Comparison of ENCODE assay signal across 10 mouse cellular contexts in the genomic region with DNA sequence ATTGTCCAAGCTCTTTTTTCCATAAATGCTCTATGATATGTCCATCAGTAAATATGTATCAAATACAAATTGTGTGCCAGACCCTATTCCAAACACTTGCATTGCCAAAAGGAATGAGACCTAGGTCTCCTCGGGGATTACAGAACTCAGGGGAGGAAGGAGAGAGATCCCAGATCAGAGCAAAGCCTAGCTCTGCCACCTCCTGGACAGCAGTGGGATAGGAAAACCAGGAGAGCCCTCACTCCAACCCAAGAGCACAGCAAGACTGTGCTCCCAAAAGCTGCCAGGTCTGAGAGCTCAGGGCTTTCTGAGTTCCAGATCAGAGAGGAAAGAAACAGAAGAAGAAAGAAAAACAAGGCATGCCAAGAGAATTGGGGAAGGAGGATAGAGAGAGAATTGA. TPM values are rescaled to one million over a fixed set of nuclear protein-coding genes. Genes with fewer than 3 reads are reported as not detected.
DNase-seq lines count a peak whose midpoint lies in the region; ATAC-seq and TF ChIP-seq lines count a peak whose summit lies in the region.
"Had no signal": no experiment of that assay in that cellular context is flagged by ENCODE, and none has a peak within 500 bp of the region (broad histone marks: within the 10 kb centered on the region; RNA-seq: fewer than 3 reads in every experiment).

No protein-coding gene starts in this region.

- no peak for TF ChIP-seq EP300 in liver, embryonic 14.5 days (IDR thresholded peaks at IDR 0.05; ENCODE audit: low read depth)
- TF ChIP-seq EP300 in lung, postnatal 0 days (IDR thresholded peaks at IDR 0.05): no peak

- no peak overlapping the region for H3K4me3 ChIP-seq in forebrain, embryonic 14.5 days (ENCODE audit: low read depth, low read length)
- no peak overlapping the region for H3K4me3 ChIP-seq in forebrain, embryonic 11.5 days (ENCODE audit: low read depth, low read length)
- H3K4me3 ChIP-seq in liver, embryonic 14.5 days (ENCODE audit: insufficient read depth in 1 of 2, low read depth in 2 of 2, low read length in 2 of 2): no peak overlapping the region
- no peak overlapping the region for H3K4me3 ChIP-seq in lung, postnatal 0 days (ENCODE audit: low read depth, low read length)

- TF ChIP-seq CTCF in liver, embryonic 14.5 days (IDR thresholded peaks at IDR 0.05; ENCODE audit: low read depth): peak; percentile 53
- peak; percentile 72 for TF ChIP-seq CTCF in lung, postnatal 0 days (IDR thresholded peaks at IDR 0.05)

- no peaks in the 10 kb centered on the region for H3K27me3 ChIP-seq in forebrain, embryonic 14.5 days (replicated peaks; ENCODE audit: control insufficient read depth, insufficient read depth, low read length)
- no peaks in the 10 kb centered on the region for H3K27me3 ChIP-seq in forebrain, embryonic 11.5 days (ENCODE audit: control insufficient read depth, insufficient read depth, low read length)
- H3K27me3 ChIP-seq in liver, embryonic 14.5 days (ENCODE audit: control insufficient read depth, insufficient read depth, low read length): no peaks in the 10 kb centered on the region
- no peaks in the 10 kb centered on the region for H3K27me3 ChIP-seq in lung, postnatal 0 days (replicated peaks; ENCODE audit: insufficient read depth, low read length)

- DNase-seq in forebrain, embryonic 14.5 days (ENCODE audit: low spot score): peak; percentile 33
- no peak for DNase-seq in forebrain, embryonic 11.5 days (ENCODE audit: low spot score)
- DNase-seq in liver, embryonic 14.5 days (ENCODE audit: low read depth in 3 of 3, low spot score in 3 of 3): no peak
- DNase-seq in liver (no peak), adipocyte (ENCODE audit: low spot score) (peak; percentile 70)
- peak; percentile 52 for DNase-seq in lung, postnatal 0 days (ENCODE audit: low spot score)
- DNase-seq in ovary, postnatal 10 days (ENCODE audit: low spot score): no peak

- 12% methylated on average over 1 of the region's 1 CpGs for WGBS in forebrain, embryonic 14.5 days
- WGBS in forebrain, embryonic 11.5 days: 24% methylated on average over 1 of the region's 1 CpGs
- 15% methylated on average over 1 of the region's 1 CpGs for WGBS in liver, embryonic 14.5 days (ENCODE audit: insufficient replicate concordance)
- 4% methylated on average over 1 of the region's 1 CpGs for WGBS in lung, postnatal 0 days

- H3K4me2 ChIP-seq in forebrain, embryonic 14.5 days (ENCODE audit: low read length): no peak overlapping the region
- H3K4me2 ChIP-seq in forebrain, embryonic 11.5 days (ENCODE audit: low read depth, low read length, severe bottlenecking): no peak overlapping the region
- H3K4me2 ChIP-seq in liver, embryonic 14.5 days (ENCODE audit: low read depth): no peak overlapping the region
- no peak overlapping the region for H3K4me2 ChIP-seq in lung, postnatal 0 days (replicated peaks; ENCODE audit: low read depth, low read length)

- no peaks in the 10 kb centered on the region for H3K36me3 ChIP-seq in forebrain, embryonic 14.5 days (ENCODE audit: control insufficient read depth, insufficient read depth, low read length)
- H3K36me3 ChIP-seq in forebrain, embryonic 11.5 days (ENCODE audit: control insufficient read depth, insufficient read depth, low read length): no peaks in the 10 kb centered on the region
- no peaks in the 10 kb centered on the region for H3K36me3 ChIP-seq in liver, embryonic 14.5 days (replicated peaks; ENCODE audit: control insufficient read depth, insufficient read depth, low read depth)
- no peaks in the 10 kb centered on the region for H3K36me3 ChIP-seq in lung, postnatal 0 days (ENCODE audit: insufficient read depth, low read length)
- H3K36me3 ChIP-seq: G1E had no signal

- ATAC-seq in forebrain, embryonic 14.5 days: no peak
- no peak for ATAC-seq in forebrain, embryonic 11.5 days (replicated peaks; ENCODE audit: low FRiP score)
- no peak for ATAC-seq in liver, embryonic 14.5 days (ENCODE audit: insufficient read depth)
- peak; percentile 58; the same call in 1 of the 2 replicates for ATAC-seq in lung, postnatal 0 days
- ATAC-seq in erythroid progenitor cell, adult 5-6 weeks (replicated peaks; ENCODE audit: low FRiP score, poor library complexity, severe bottlenecking): no peak

- no peak overlapping the region for H3K9ac ChIP-seq in forebrain, embryonic 14.5 days (ENCODE audit: low read length)
- H3K9ac ChIP-seq in forebrain, embryonic 11.5 days (ENCODE audit: low read length): no peak overlapping the region
- H3K9ac ChIP-seq in liver, embryonic 14.5 days (replicated peaks): no peak overlapping the region
- no peak overlapping the region for H3K9ac ChIP-seq in lung, postnatal 0 days (replicated peaks; ENCODE audit: low read depth)

- no peaks in the 10 kb centered on the region for H3K4me1 ChIP-seq in forebrain, embryonic 14.5 days (ENCODE audit: control insufficient read depth, insufficient read depth, low read length)
- no peaks in the 10 kb centered on the region for H3K4me1 ChIP-seq in forebrain, embryonic 11.5 days (replicated peaks; ENCODE audit: control insufficient read depth, insufficient read depth, low read length)
- no peaks in the 10 kb centered on the region for H3K4me1 ChIP-seq in liver, embryonic 14.5 days (replicated peaks; ENCODE audit: control insufficient read depth in 2 of 2, insufficient read depth in 2 of 2, low read length in 1 of 2)
- no peaks in the 10 kb centered on the region for H3K4me1 ChIP-seq in lung, postnatal 0 days (ENCODE audit: insufficient read depth, low read depth, low read length)

- H3K9me3 ChIP-seq in forebrain, embryonic 14.5 days (replicated peaks; ENCODE audit: control insufficient read depth, low read length): no peaks in the 10 kb centered on the region
- H3K9me3 ChIP-seq in forebrain, embryonic 11.5 days (ENCODE audit: control insufficient read depth, low read length): no peaks in the 10 kb centered on the region
- H3K9me3 ChIP-seq in liver, embryonic 14.5 days (ENCODE audit: control insufficient read depth, low read length): no peaks in the 10 kb centered on the region
- no peaks in the 10 kb centered on the region for H3K9me3 ChIP-seq in lung, postnatal 0 days (ENCODE audit: low read length)
- H3K9me3 ChIP-seq: G1E had no signal

- H3K27ac ChIP-seq in forebrain, embryonic 14.5 days (ENCODE audit: low read depth, low read length): no peak overlapping the region
- H3K27ac ChIP-seq in forebrain, embryonic 11.5 days (ENCODE audit: low read depth, low read length): no peak overlapping the region
- H3K27ac ChIP-seq in liver, embryonic 14.5 days: no peak overlapping the region
- no peak overlapping the region for H3K27ac ChIP-seq in lung, postnatal 0 days (ENCODE audit: low read length)

RNA-seq across cellular contexts. Expression of a gene that starts 1.2 kb away (rescaled TPM):
- not detected in 2 replicates for polyA plus RNA-seq in forebrain, embryonic 14.5 days (2014; fragmentation: Nextera tagmentation; extraction: Ambion mirVana)
- not detected in 2 replicates for polyA plus RNA-seq in forebrain, embryonic 11.5 days (2014; fragmentation: Nextera tagmentation; extraction: Ambion mirVana)
- not detected in 2 replicates for polyA plus RNA-seq in liver, embryonic 14.5 days (2012; rRNA removed)
- polyA plus RNA-seq in liver, embryonic 14.5 days (2014; fragmentation: Nextera tagmentation; extraction: Ambion mirVana): not detected in 2 replicates
- polyA plus RNA-seq in lung, postnatal 0 days (2015; fragmentation: Nextera tagmentation; extraction: Ambion mirVana): not detected in 2 replicates
- total RNA-seq in erythroid progenitor cell, adult 5-6 weeks (2015; ENCODE audit: low replicate concordance): not detected in 2 replicates
- total RNA-seq in erythroid progenitor cell, adult 5-6 weeks (2017; ENCODE audit: low replicate concordance): not detected in 2 replicates
- polyA plus RNA-seq: G1E; neural tube, embryonic 14.5 days had no signal

RNA-seq across cellular contexts. Expression of a gene that starts 21.1 kb away (rescaled TPM):
- polyA plus RNA-seq in forebrain, embryonic 14.5 days (2014; fragmentation: Nextera tagmentation; extraction: Ambion mirVana): 143 and 145 TPM in 2 replicates
- 90.6 and 92.5 TPM in 2 replicates for polyA plus RNA-seq in forebrain, embryonic 11.5 days (2014; fragmentation: Nextera tagmentation; extraction: Ambion mirVana)
- polyA plus RNA-seq in liver, embryonic 14.5 days (2012; rRNA removed): 15.0 and 19.3 TPM in 2 replicates
- 15.2 and 16.9 TPM in 2 replicates for polyA plus RNA-seq in liver, embryonic 14.5 days (2014; fragmentation: Nextera tagmentation; extraction: Ambion mirVana)
- 74.0 and 75.7 TPM in 2 replicates for polyA plus RNA-seq in lung, postnatal 0 days (2015; fragmentation: Nextera tagmentation; extraction: Ambion mirVana)
- total RNA-seq in erythroid progenitor cell, adult 5-6 weeks (2015; ENCODE audit: low replicate concordance): 15.1 and 22.2 TPM in 2 replicates
- total RNA-seq in erythroid progenitor cell, adult 5-6 weeks (2017; ENCODE audit: low replicate concordance): 15.9 and 24.0 TPM in 2 replicates

RNA-seq across cellular contexts. Expression of a gene that starts 22.9 kb away (rescaled TPM):
- 14.9 and 17.0 TPM in 2 replicates for polyA plus RNA-seq in forebrain, embryonic 14.5 days (2014; fragmentation: Nextera tagmentation; extraction: Ambion mirVana)
- polyA plus RNA-seq in forebrain, embryonic 11.5 days (2014; fragmentation: Nextera tagmentation; extraction: Ambion mirVana): 12.0 and 15.9 TPM in 2 replicates
- polyA plus RNA-seq in liver, embryonic 14.5 days (2012; rRNA removed): 3.6 and 4.1 TPM in 2 replicates
- polyA plus RNA-seq in liver, embryonic 14.5 days (2014; fragmentation: Nextera tagmentation; extraction: Ambion mirVana): 3.6 and 4.0 TPM in 2 replicates
- 5.6 and 6.7 TPM in 2 replicates for polyA plus RNA-seq in lung, postnatal 0 days (2015; fragmentation: Nextera tagmentation; extraction: Ambion mirVana)
- 27.7 and 32.8 TPM in 2 replicates for total RNA-seq in erythroid progenitor cell, adult 5-6 weeks (2015; ENCODE audit: low replicate concordance)
- 5.9 and 8.1 TPM in 2 replicates for total RNA-seq in erythroid progenitor cell, adult 5-6 weeks (2017; ENCODE audit: low replicate concordance)

RNA-seq across cellular contexts. Expression of a gene that starts 56.3 kb away (rescaled TPM):
- polyA plus RNA-seq in forebrain, embryonic 14.5 days (2014; fragmentation: Nextera tagmentation; extraction: Ambion mirVana): 0.62 and 0.63 TPM in 2 replicates
- 0.59 TPM in 1 of 2 replicates, not detected in the other for polyA plus RNA-seq in forebrain, embryonic 11.5 days (2014; fragmentation: Nextera tagmentation; extraction: Ambion mirVana)
- polyA plus RNA-seq in liver, embryonic 14.5 days (2012; rRNA removed): 0.32 TPM in 2 replicates
- 0.24 and 0.28 TPM in 2 replicates for polyA plus RNA-seq in liver, embryonic 14.5 days (2014; fragmentation: Nextera tagmentation; extraction: Ambion mirVana)
- polyA plus RNA-seq in lung, postnatal 0 days (2015; fragmentation: Nextera tagmentation; extraction: Ambion mirVana): 14.4 TPM in 2 replicates
- total RNA-seq in erythroid progenitor cell, adult 5-6 weeks (2015; ENCODE audit: low replicate concordance): not detected in 2 replicates
- 1.7 TPM in 1 of 2 replicates, not detected in the other for total RNA-seq in erythroid progenitor cell, adult 5-6 weeks (2017; ENCODE audit: low replicate concordance)
- total RNA-seq: G1E had no signal
- polyA plus RNA-seq: G1E had no signal

Comparison
In these comparisons a context has a peak if more than half of its experiments do, and no peak if none do; other contexts are left out.
1. DNase-seq: peak in forebrain, embryonic 14.5 days (single experiment), adipocyte (single experiment) and lung, postnatal 0 days (single experiment); none in forebrain, embryonic 11.5 days (single experiment), liver, embryonic 14.5 days (0 of 3), liver (single experiment) and ovary, postnatal 10 days (single experiment).